Mouse (Mus musculus): ENCODE results near the gene Odf3.

- TF ChIP-seq POLR2A (IDR thresholded peaks at IDR 0.05; ENCODE audit: borderline replicate concordance, extremely low read depth, insufficient read depth, insufficient read length, poor library complexity, severe bottlenecking): no peak
- TF ChIP-seq CTCF (IDR thresholded peaks at IDR 0.05; ENCODE audit: borderline replicate concordance, extremely low read depth, insufficient read depth, insufficient read length): no peak
These were observed 35.9 kb upstream of the Odf3 start for GRCm38 (mm10) chr7:140811714-140812113.

All from brain, embryonic 14.5 days (tissue).